Mouse (Mus musculus): ENCODE results near the gene Olfr624.
"Not testable (repeated sequence)": the region's sequence is repeated elsewhere in the genome, so short reads cannot be mapped to it uniquely, and the experiment has no call there.

DNA sequence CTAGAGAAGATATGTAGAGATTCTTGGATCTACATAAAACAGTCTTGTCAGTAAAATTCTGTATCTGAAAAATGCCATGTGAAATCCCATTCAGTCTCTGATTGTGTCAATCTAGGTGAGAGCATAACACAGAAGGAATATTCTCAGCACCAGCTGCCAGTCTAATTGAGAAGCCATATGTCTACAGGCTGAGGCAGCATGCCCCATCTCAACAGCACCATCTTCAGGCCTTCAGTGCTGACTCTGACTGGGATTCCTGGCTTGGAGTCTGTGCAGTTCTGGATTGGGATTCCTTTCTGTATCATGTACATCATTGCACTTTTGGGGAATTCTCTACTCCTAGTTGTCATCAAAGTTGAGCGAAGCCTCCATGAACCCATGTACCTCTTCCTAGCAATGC lies 45.4 kb upstream of the Olfr624 start:
- not testable (repeated sequence) for TF ChIP-seq CTCF (IDR thresholded peaks at IDR 0.05); EP300 (IDR thresholded peaks at IDR 0.05; ENCODE audit: insufficient read depth, low read depth, low read length)
